Mouse (Mus musculus) bone marrow macrophage, adult 2 months (primary cell): ENCODE measurements around the gene Lgi4.

Experiments used
- CTCF ChIP-seq: IDR thresholded peaks from 2 replicates; pipeline ENCODE4 v1.5.1; 2012; ENCODE audit warnings: low read depth, mild to moderate bottlenecking, low read length, moderate library complexity
- POLR2A ChIP-seq: IDR thresholded peaks from 2 replicates; pipeline ENCODE4 v1.6.1; 2012; ENCODE audit warnings: mild to moderate bottlenecking, low read depth, low read length, borderline replicate concordance

GRCm38 (mm10) chr7:31070324-31070723 is 11.2 kb downstream of the Lgi4 start:
- no peak for TF ChIP-seq POLR2A
- TF ChIP-seq CTCF = no peak
